Mouse (Mus musculus): ENCODE data around the gene Rnf146. TPM values are rescaled to one million over a fixed set of nuclear protein-coding genes. Genes with fewer than 3 reads are reported as not detected.
"Not testable (repeated sequence)": the region's sequence is repeated elsewhere in the genome, so short reads cannot be mapped to it uniquely, and the experiment has no call there.

Rnf146 gene
- 31.6 and 36.6 TPM in 2 replicates for polyA plus RNA-seq (2016; fragmentation: Nextera tagmentation; extraction: Ambion mirVana)

GRCm38 (mm10) chr10:29362197-29362900 is at the start of gene Rnf146:
TSS of gene Rnf146 (minus strand) at chr10:29362442.
- Histone ChIP-seq H3K27me3 (ENCODE audit: insufficient read depth, poor library complexity, severe bottlenecking) (no peaks in the 10 kb centered on the region), H3K4me1 (peaks cover 4% of the 10 kb centered on the region; the same call in 1 of the 2 replicates), H3K4me3 (peak within 1 kb of the TSS; percentile 93), H3K36me3 (no peaks in the 10 kb centered on the region), H3K27ac (peak within 1 kb of the TSS; percentile 99), H3K9me3 (no peaks in the 10 kb centered on the region)
- WGBS: 11% methylated on average over 15 of the region's 15 CpGs
- no peak for DNase-seq (ENCODE audit: low spot score)

- Histone ChIP-seq H3K27ac (no peak overlapping the region), H3K9me3 (no peaks in the 10 kb centered on the region), H3K27me3 (ENCODE audit: insufficient read depth, poor library complexity, severe bottlenecking) (no peaks in the 10 kb centered on the region), H3K4me1 (0 out of 2 replicates have a peak, but pooled peaks cover 3% of the 10 kb centered on the region), H3K36me3 (no peaks in the 10 kb centered on the region), H3K4me3 (no peak overlapping the region)
- no peak for DNase-seq (ENCODE audit: low spot score)
- WGBS: 79% methylated on average over 8 of the region's 8 CpGs
Observed at GRCm38 (mm10) chr10:29402656-29403268, 40.5 kb upstream of the Rnf146 start.

- H3K9me3 ChIP-seq, H3K27ac ChIP-seq: not testable (repeated sequence)
- WGBS: 69% methylated on average over 2 of the region's 2 CpGs
Observed at GRCm38 (mm10) chr10:29394890-29395289, 32.6 kb upstream of the Rnf146 start.

GRCm38 (mm10) chr10:29381558-29381957 is 19.3 kb upstream of the Rnf146 start:
- Histone ChIP-seq H3K9me3 (no peaks in the 10 kb centered on the region), H3K36me3 (no peaks in the 10 kb centered on the region), H3K27me3 (ENCODE audit: insufficient read depth, poor library complexity, severe bottlenecking) (no peaks in the 10 kb centered on the region), H3K4me3 (no peak overlapping the region), H3K27ac (no peak overlapping the region), H3K4me1 (no peaks in the 10 kb centered on the region)
- 75% methylated on average over 2 of the region's 2 CpGs for WGBS
- no peak for DNase-seq (ENCODE audit: low spot score)

More at GRCm38 (mm10) chr10:29394890-29395289, 32.6 kb upstream of the Rnf146 start:
- not testable (repeated sequence) for H3K4me3 ChIP-seq; DNase-seq (ENCODE audit: low spot score); H3K27me3 ChIP-seq (ENCODE audit: insufficient read depth, poor library complexity, severe bottlenecking); H3K36me3 ChIP-seq; H3K4me1 ChIP-seq

- DNase-seq (ENCODE audit: low spot score): no peak
- no peak overlapping the region for H3K4me3 ChIP-seq
- no peaks in the 10 kb centered on the region for H3K4me1 ChIP-seq
- no peaks in the 10 kb centered on the region for H3K9me3 ChIP-seq
- H3K36me3 ChIP-seq: no peaks in the 10 kb centered on the region
- H3K27ac ChIP-seq: no peak overlapping the region
- no peaks in the 10 kb centered on the region for H3K27me3 ChIP-seq (ENCODE audit: insufficient read depth, poor library complexity, severe bottlenecking)
- 85% methylated on average over 5 of the region's 5 CpGs for WGBS
Observed at GRCm38 (mm10) chr10:29374065-29374464, 11.8 kb upstream of the Rnf146 start.

- Histone ChIP-seq H3K27me3 (ENCODE audit: insufficient read depth, poor library complexity, severe bottlenecking) (no peaks in the 10 kb centered on the region), H3K36me3 (no peaks in the 10 kb centered on the region), H3K27ac (peak overlapping the region; percentile 99), H3K9me3 (no peaks in the 10 kb centered on the region), H3K4me1 (peaks cover 4% of the 10 kb centered on the region; the same call in 1 of the 2 replicates), H3K4me3 (peak overlapping the region; percentile 93)
- peak; percentile 93 for DNase-seq (ENCODE audit: low spot score)
- under 1% methylated on average over 99 of the region's 100 CpGs for WGBS
Observed at GRCm38 (mm10) chr10:29361464-29362196, 612 bp downstream of the Rnf146 start.

- H3K9me3 ChIP-seq: no peaks in the 10 kb centered on the region
- peaks cover 4% of the 10 kb centered on the region; the same call in 1 of the 2 replicates for H3K4me1 ChIP-seq
- no peaks in the 10 kb centered on the region for H3K36me3 ChIP-seq
- H3K4me3 ChIP-seq: peak overlapping the region; percentile 93
- 5% methylated on average over 6 of the region's 6 CpGs for WGBS
- no peaks in the 10 kb centered on the region for H3K27me3 ChIP-seq (ENCODE audit: insufficient read depth, poor library complexity, severe bottlenecking)
- peak overlapping the region; percentile 99 for H3K27ac ChIP-seq
- DNase-seq (ENCODE audit: low spot score): no peak
Observed at GRCm38 (mm10) chr10:29361095-29361463, 1.2 kb downstream of the Rnf146 start.

- H3K27me3 ChIP-seq (ENCODE audit: insufficient read depth, poor library complexity, severe bottlenecking): no peaks in the 10 kb centered on the region
- WGBS: 85% methylated on average over 7 of the region's 7 CpGs
- 0 out of 2 replicates have a peak, but pooled peaks cover 6% of the 10 kb centered on the region for H3K36me3 ChIP-seq
- H3K9me3 ChIP-seq: no peaks in the 10 kb centered on the region
- DNase-seq (ENCODE audit: low spot score): no peak
- no peak overlapping the region for H3K27ac ChIP-seq
- H3K4me1 ChIP-seq: no peaks in the 10 kb centered on the region
- H3K4me3 ChIP-seq: no peak overlapping the region
Observed at GRCm38 (mm10) chr10:29354183-29354582, 8.1 kb downstream of the Rnf146 start.

GRCm38 (mm10) chr10:29352575-29352974 is 9.7 kb downstream of the Rnf146 start:
- H3K27ac ChIP-seq: no peak overlapping the region
- H3K4me3 ChIP-seq: no peak overlapping the region
- no peaks in the 10 kb centered on the region for H3K4me1 ChIP-seq
- no peaks in the 10 kb centered on the region for H3K27me3 ChIP-seq (ENCODE audit: insufficient read depth, poor library complexity, severe bottlenecking)
- H3K9me3 ChIP-seq: no peaks in the 10 kb centered on the region
- 62% methylated on average over 3 of the region's 3 CpGs for WGBS
- DNase-seq (ENCODE audit: low spot score): no peak
- H3K36me3 ChIP-seq: peaks cover 7% of the 10 kb centered on the region

GRCm38 (mm10) chr10:29351420-29351819 is 10.8 kb downstream of the Rnf146 start:
- no peak overlapping the region for H3K27ac ChIP-seq
- 70% methylated on average over 2 of the region's 2 CpGs for WGBS
- peaks cover 19% of the 10 kb centered on the region for H3K36me3 ChIP-seq
- no peaks in the 10 kb centered on the region for H3K4me1 ChIP-seq
- no peak overlapping the region for H3K4me3 ChIP-seq
- DNase-seq (ENCODE audit: low spot score): no peak
- no peaks in the 10 kb centered on the region for H3K9me3 ChIP-seq
- no peaks in the 10 kb centered on the region for H3K27me3 ChIP-seq (ENCODE audit: insufficient read depth, poor library complexity, severe bottlenecking)

- DNase-seq (ENCODE audit: low spot score): no peak
- Histone ChIP-seq H3K4me3 (no peak overlapping the region), H3K36me3 (peaks cover 32% of the 10 kb centered on the region), H3K4me1 (no peaks in the 10 kb centered on the region), H3K27ac (no peak overlapping the region), H3K9me3 (no peaks in the 10 kb centered on the region), H3K27me3 (ENCODE audit: insufficient read depth, poor library complexity, severe bottlenecking) (no peaks in the 10 kb centered on the region)
- WGBS: 97% methylated on average over 7 of the region's 7 CpGs
Observed at GRCm38 (mm10) chr10:29346638-29347037, 15.6 kb downstream of the Rnf146 start.

GRCm38 (mm10) chr10:29344232-29344631 is 18.0 kb downstream of the Rnf146 start:
- H3K36me3 ChIP-seq: peaks cover 33% of the 10 kb centered on the region
- 65% methylated on average over 4 of the region's 4 CpGs for WGBS
- no peaks in the 10 kb centered on the region for H3K27me3 ChIP-seq (ENCODE audit: insufficient read depth, poor library complexity, severe bottlenecking)
- no peak overlapping the region for H3K4me3 ChIP-seq
- no peaks in the 10 kb centered on the region for H3K9me3 ChIP-seq
- no peak for DNase-seq (ENCODE audit: low spot score)
- no peak overlapping the region for H3K27ac ChIP-seq
- H3K4me1 ChIP-seq: no peaks in the 10 kb centered on the region

All from heart, embryonic 10.5 days (tissue).